Mouse (Mus musculus): ENCODE measurements around the gene Kif26b.

DNA sequence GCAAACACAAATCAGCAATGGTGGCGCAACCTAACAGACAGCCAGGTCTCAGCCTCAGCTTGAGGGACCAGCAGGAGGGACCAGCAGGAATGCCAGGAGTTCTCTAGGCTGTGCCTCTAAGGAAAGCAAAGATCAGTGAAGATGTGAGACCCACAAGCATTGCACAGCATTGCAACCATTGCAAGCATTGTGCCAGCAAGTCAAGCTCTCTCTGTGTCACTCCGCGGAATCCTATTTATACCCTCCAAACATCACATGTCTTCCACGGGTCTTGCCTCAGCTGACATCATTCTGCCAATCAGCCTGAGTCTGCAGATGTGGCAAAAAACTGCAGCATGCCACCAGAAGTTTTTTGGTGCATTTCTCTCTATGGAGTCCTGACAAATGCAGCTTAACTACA lies 411.4 kb downstream of the Kif26b start:
- TF ChIP-seq CTCF (IDR thresholded peaks at IDR 0.05; ENCODE audit: control insufficient read depth, insufficient read depth, low read length) (no peak), POLR2A (IDR thresholded peaks at IDR 0.05; ENCODE audit: borderline replicate concordance, control insufficient read depth, low read depth, low read length) (no peak)
